8 mouse cellular contexts compared by ENCODE assay signal in the genomic region with DNA sequence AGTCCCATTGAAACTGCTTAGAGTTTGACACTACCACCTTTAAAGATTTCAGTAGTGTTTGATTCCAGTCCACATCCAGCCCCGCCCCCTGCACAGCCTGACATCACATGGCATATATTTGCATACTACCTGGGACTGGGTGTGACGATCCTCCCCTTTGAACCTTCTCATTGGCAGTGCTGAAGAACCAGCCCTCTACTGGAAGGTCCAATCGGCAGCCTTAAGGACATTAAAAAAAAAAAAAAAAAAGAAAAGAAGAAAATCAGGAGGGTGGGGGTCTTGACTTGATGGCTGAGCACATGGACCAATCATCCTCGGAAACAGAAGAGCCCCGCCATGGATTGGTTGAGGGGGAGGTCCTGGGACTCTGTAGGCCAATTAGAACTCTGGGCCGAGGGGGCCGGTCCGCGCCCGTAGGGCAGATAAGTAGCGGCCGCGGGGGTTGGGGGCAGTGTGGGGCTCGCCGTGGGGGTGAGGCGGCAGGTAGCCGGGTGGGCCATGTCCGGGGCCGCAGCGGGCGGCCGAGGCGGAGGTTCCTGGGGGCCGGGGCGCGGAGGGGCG. TPM values are rescaled to one million over a fixed set of nuclear protein-coding genes. Genes with fewer than 3 reads are reported as not detected.
DNase-seq lines count a peak whose midpoint lies in the region; ATAC-seq and TF ChIP-seq lines count a peak whose summit lies in the region.

Gene Fam117a, plus strand, starts transcription at position 451 of the 561 bp plus-strand sequence.

- H3K36me3 ChIP-seq in hindbrain, embryonic 16.5 days (ENCODE audit: control insufficient read depth, insufficient read depth, low read length) = no peaks in the 10 kb centered on the region
- peaks cover 2% of the 10 kb centered on the region for H3K36me3 ChIP-seq in megakaryocyte, embryonic 14.5 days (replicated peaks; ENCODE audit: low read length)

- H3K4me2 ChIP-seq in hindbrain, embryonic 16.5 days (ENCODE audit: low read length) = peak within 1 kb of the TSS; percentile 99

- peak; percentile 99 for ATAC-seq in hindbrain, embryonic 16.5 days

- H3K9me3 ChIP-seq in hindbrain, embryonic 16.5 days (ENCODE audit: control insufficient read depth, low read length) = no peaks in the 10 kb centered on the region
- H3K9me3 ChIP-seq in megakaryocyte, embryonic 14.5 days = no peaks in the 10 kb centered on the region

- intact Hi-C loops in gastrocnemius, adult 2 months (cut with DNase I) = loop anchor here (2.0 to 5.0 kb wide), 2 partner anchors 28 to 46 kb away; partner anchors contain the start of gene Slc35b1

- peaks cover 2% of the 10 kb centered on the region; the same call in 1 of the 2 replicates for H3K4me1 ChIP-seq in cortical plate, adult 2 months (ENCODE audit: control insufficient read depth, insufficient read depth, low read length)
- peaks cover 12% of the 10 kb centered on the region for H3K4me1 ChIP-seq in hindbrain, embryonic 16.5 days (ENCODE audit: control insufficient read depth, insufficient read depth, low read depth, low read length)
- peaks cover 83% of the 10 kb centered on the region for H3K4me1 ChIP-seq in megakaryocyte, embryonic 14.5 days

- DNase-seq in adipocyte (ENCODE audit: low spot score) = peak; percentile 92
- DNase-seq in gastrocnemius, adult 2 months = peak; percentile 89
- peak; percentile 66 to 67 for DNase-seq in left cerebral cortex, adult 9 months (ENCODE audit: low spot score in 2 of 2)
- peak; percentile 70 for DNase-seq in right cerebral cortex, postnatal 14 days
- DNase-seq in urinary bladder, postnatal 25 days (ENCODE audit: low spot score) = peak; percentile 68

- peak within 1 kb of the TSS; percentile 79 for H3K9ac ChIP-seq in hindbrain, embryonic 16.5 days (ENCODE audit: low read depth, low read length)

- no peak within 1 kb of the TSS for H3K27ac ChIP-seq in cortical plate, adult 2 months (ENCODE audit: insufficient read depth, low read length)
- H3K27ac ChIP-seq in gastrocnemius, adult 2 months = peak within 1 kb of the TSS; percentile 84
- H3K27ac ChIP-seq in hindbrain, embryonic 16.5 days (ENCODE audit: low read depth, low read length) = peak within 1 kb of the TSS; percentile 54; the same call in 1 of the 2 replicates

- no peak for TF ChIP-seq CTCF in cortical plate, adult 2 months (IDR thresholded peaks at IDR 0.05; ENCODE audit: extremely low read depth, insufficient read depth, low read length)
- TF ChIP-seq CTCF in gastrocnemius, adult 2 months (IDR thresholded peaks at IDR 0.05) = no peak

- H3K27me3 ChIP-seq in hindbrain, embryonic 16.5 days (replicated peaks; ENCODE audit: control insufficient read depth, insufficient read depth, low read length) = no peaks in the 10 kb centered on the region; the same call in 1 of the 2 replicates
- H3K27me3 ChIP-seq in megakaryocyte, embryonic 14.5 days (replicated peaks) = no peaks in the 10 kb centered on the region

- TF ChIP-seq POLR2A in cortical plate, adult 2 months (IDR thresholded peaks at IDR 0.05; ENCODE audit: extremely low read depth, insufficient read depth, low read length) = no peak

- peak within 1 kb of the TSS; percentile 47 for H3K4me3 ChIP-seq in cortical plate, adult 2 months (ENCODE audit: insufficient read depth, low read length)
- H3K4me3 ChIP-seq in gastrocnemius, adult 2 months = peak within 1 kb of the TSS; percentile 95
- peak within 1 kb of the TSS; percentile 89 for H3K4me3 ChIP-seq in hindbrain, embryonic 16.5 days (ENCODE audit: low read length)
- peak within 1 kb of the TSS; percentile 95 for H3K4me3 ChIP-seq in megakaryocyte, embryonic 14.5 days (replicated peaks)

- 0% methylated on average over 11 of the region's 27 CpGs for WGBS in hindbrain, embryonic 16.5 days

RNA-seq across cellular contexts. Expression of gene Fam117a, which starts in this region (rescaled TPM):
- polyA plus RNA-seq in cortical plate, adult 2 months (2012; rRNA removed) = 7.5 and 7.7 TPM in 2 replicates
- 1 to 10 TPM; 1.5 to 2.1 TPM for total RNA-seq in gastrocnemius, adult 2 months (2021)
- polyA plus RNA-seq in hindbrain, embryonic 16.5 days (2015; fragmentation: Nextera tagmentation; extraction: Ambion mirVana) = 3.0 and 3.1 TPM in 2 replicates
- polyA plus RNA-seq in megakaryocyte, embryonic 14.5 days (2012; ENCODE audit: insufficient read depth, low replicate concordance) = 42.4 and 44.8 TPM in 2 replicates
